Mouse (Mus musculus): Measurements from ENCODE around the gene Galm. TPM values are rescaled to one million over a fixed set of nuclear protein-coding genes. Genes with fewer than 3 reads are reported as not detected.
"Not testable (repeated sequence)": the region's sequence is repeated elsewhere in the genome, so short reads cannot be mapped to it uniquely, and the experiment has no call there.

The Galm gene
- polyA plus RNA-seq, 1 experiment = 7.6 TPM

DNA sequence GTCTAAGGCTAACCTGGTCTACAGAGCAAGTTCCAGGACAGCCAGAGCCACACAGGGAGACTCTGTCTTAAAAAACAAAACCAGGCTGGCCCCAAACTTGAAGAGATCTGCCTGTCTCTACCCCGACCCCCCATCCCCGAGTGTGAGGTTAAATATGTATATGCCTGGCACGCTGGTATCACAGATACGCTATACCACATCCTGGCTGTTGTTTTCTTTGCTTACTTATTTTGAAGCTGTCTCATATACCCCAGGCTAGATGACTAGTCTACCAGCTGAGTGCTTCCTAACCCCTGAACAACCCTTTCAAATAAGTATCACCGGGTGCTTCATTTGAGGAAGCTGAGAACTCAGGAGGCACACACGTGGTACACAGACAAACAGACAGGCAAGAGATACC, 42.5 kb downstream of the Galm start:
- no peak for DNase-seq
- TF ChIP-seq CTCF (IDR thresholded peaks at IDR 0.05; ENCODE audit: insufficient read depth, low read length) (no peak), POLR2A (IDR thresholded peaks at IDR 0.05; ENCODE audit: borderline replicate concordance, extremely low read depth, low read depth, low read length) (no peak)
- Histone ChIP-seq H3K4me1 (ENCODE audit: control insufficient read depth, insufficient read depth, low read length) (no peaks in the 10 kb centered on the region; the same call in 1 of the 2 replicates), H3K4me3 (replicated peaks; ENCODE audit: extremely low read depth, low read depth, low read length) (no peak overlapping the region)
- 89% methylated on average over 6 of the region's 6 CpGs for WGBS

- WGBS = 90% methylated on average over 7 of the region's 7 CpGs
- Histone ChIP-seq H3K4me1 (ENCODE audit: control insufficient read depth, insufficient read depth, low read length) (no peaks in the 10 kb centered on the region; the same call in 1 of the 2 replicates), H3K4me3 (replicated peaks; ENCODE audit: extremely low read depth, low read depth, low read length) (no peak overlapping the region)
- TF ChIP-seq POLR2A (IDR thresholded peaks at IDR 0.05; ENCODE audit: borderline replicate concordance, extremely low read depth, low read depth, low read length) (no peak), CTCF (IDR thresholded peaks at IDR 0.05; ENCODE audit: insufficient read depth, low read length) (no peak)
- DNase-seq = no peak
Measured at GRCm38 (mm10) chr17:80170951-80171350, 43.7 kb downstream of the Galm start.

DNA sequence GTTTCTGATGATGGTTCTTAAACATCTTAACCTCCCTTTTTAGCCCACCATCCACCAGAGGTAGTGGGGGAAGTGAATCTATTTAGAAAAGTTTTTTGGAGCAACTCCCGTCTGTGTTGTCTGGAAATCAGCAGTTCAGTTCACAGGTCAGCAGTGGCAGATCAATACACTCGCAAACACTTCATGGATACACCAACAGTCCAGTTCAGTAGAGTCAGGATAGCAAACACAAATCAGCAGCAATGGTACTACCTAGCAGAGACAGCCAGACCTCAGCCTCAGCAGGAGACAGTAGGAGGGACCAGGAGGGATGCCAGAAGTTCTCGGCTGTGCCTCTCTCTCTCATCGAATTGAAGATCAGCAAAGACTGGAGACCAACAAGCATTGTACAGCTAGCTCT, 44.7 kb downstream of the Galm start:
- 91% methylated on average over 4 of the region's 4 CpGs for WGBS
- Histone ChIP-seq H3K4me1 (ENCODE audit: control insufficient read depth, insufficient read depth, low read length) (no peaks in the 10 kb centered on the region; the same call in 1 of the 2 replicates), H3K4me3 (replicated peaks; ENCODE audit: extremely low read depth, low read depth, low read length) (no peak overlapping the region)
- TF ChIP-seq POLR2A (IDR thresholded peaks at IDR 0.05; ENCODE audit: borderline replicate concordance, extremely low read depth, low read depth, low read length) = no peak
- no peak for TF ChIP-seq CTCF (IDR thresholded peaks at IDR 0.05; ENCODE audit: insufficient read depth, low read length)
- no peak for DNase-seq

DNA sequence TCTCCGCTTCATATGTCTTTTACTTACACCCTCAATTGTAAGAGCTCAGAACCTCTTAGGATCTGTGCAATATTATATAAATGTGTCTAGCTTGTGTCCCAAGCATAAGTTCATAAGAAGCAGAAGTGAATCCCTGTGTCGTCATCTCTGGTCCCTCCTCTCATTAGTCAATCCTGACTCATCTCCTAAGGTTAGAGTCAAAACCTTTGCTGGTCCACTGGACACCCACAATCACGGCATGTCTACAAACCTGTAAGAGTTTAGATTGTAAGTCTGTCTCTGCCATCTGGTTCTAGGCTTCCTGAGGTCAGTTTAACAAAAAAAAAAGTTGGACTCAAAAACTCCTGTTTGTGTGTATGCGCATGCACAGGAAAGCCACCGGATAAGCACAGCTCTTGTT, 45.5 kb downstream of the Galm start:
- H3K4me3 ChIP-seq (replicated peaks; ENCODE audit: extremely low read depth, low read depth, low read length) = no peak overlapping the region
- WGBS = 50% methylated on average over 5 of the region's 5 CpGs
- no peak for TF ChIP-seq POLR2A (IDR thresholded peaks at IDR 0.05; ENCODE audit: borderline replicate concordance, extremely low read depth, low read depth, low read length)
- no peak for TF ChIP-seq CTCF (IDR thresholded peaks at IDR 0.05; ENCODE audit: insufficient read depth, low read length)
- DNase-seq = no peak
- no peaks in the 10 kb centered on the region; the same call in 1 of the 2 replicates for H3K4me1 ChIP-seq (ENCODE audit: control insufficient read depth, insufficient read depth, low read length)

DNA sequence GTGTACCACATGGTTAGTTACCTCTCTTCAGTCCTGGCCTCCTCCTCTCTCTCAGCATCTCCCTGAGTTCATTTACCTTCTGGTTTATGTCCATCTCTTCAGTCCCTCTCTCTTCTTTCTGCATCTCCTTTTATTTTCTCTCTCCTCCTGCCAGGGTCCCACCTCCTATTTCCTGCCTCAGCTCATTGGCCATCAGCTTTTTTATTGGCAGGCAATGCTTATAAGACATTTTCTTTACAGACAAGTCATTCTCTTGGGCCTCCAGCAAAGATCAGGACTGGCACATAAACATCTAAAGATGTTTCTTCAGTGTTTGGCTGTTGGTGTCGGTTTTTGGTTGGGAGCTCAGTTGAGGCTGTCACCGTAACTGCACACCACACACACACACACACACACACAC, 46.4 kb downstream of the Galm start:
- Histone ChIP-seq H3K4me3 (replicated peaks; ENCODE audit: extremely low read depth, low read depth, low read length) (no peak overlapping the region), H3K4me1 (ENCODE audit: control insufficient read depth, insufficient read depth, low read length) (no peaks in the 10 kb centered on the region)
- no peak for DNase-seq
- 72% methylated on average over 2 of the region's 2 CpGs for WGBS
- TF ChIP-seq CTCF (IDR thresholded peaks at IDR 0.05; ENCODE audit: insufficient read depth, low read length) = no peak

- no peak for DNase-seq
- TF ChIP-seq CTCF (IDR thresholded peaks at IDR 0.05; ENCODE audit: insufficient read depth, low read length) (no peak), POLR2A (IDR thresholded peaks at IDR 0.05; ENCODE audit: borderline replicate concordance, extremely low read depth, low read depth, low read length) (no peak)
- WGBS = 73% methylated on average over 3 of the region's 3 CpGs
Measured at GRCm38 (mm10) chr17:80174146-80174545, 46.9 kb downstream of the Galm start.

GRCm38 (mm10) chr17:80174699-80175385, 47.6 kb downstream of the Galm start:
- H3K4me1 ChIP-seq (ENCODE audit: control insufficient read depth, insufficient read depth, low read length) = no peaks in the 10 kb centered on the region
- WGBS = 60% methylated on average over 19 of the region's 19 CpGs
- TF ChIP-seq CTCF (IDR thresholded peaks at IDR 0.05; ENCODE audit: insufficient read depth, low read length) (no peak), POLR2A (IDR thresholded peaks at IDR 0.05; ENCODE audit: borderline replicate concordance, extremely low read depth, low read depth, low read length) (no peak)
- H3K4me3 ChIP-seq (replicated peaks; ENCODE audit: extremely low read depth, low read depth, low read length) = no peak overlapping the region
- DNase-seq = no peak

More at GRCm38 (mm10) chr17:80174146-80174545, 46.9 kb downstream of the Galm start:
- Histone ChIP-seq H3K4me3 (replicated peaks; ENCODE audit: extremely low read depth, low read depth, low read length) (no peak overlapping the region), H3K4me1 (ENCODE audit: control insufficient read depth, insufficient read depth, low read length) (no peaks in the 10 kb centered on the region)

- no peak for DNase-seq
- TF ChIP-seq CTCF (IDR thresholded peaks at IDR 0.05; ENCODE audit: insufficient read depth, low read length) (no peak), POLR2A (IDR thresholded peaks at IDR 0.05; ENCODE audit: borderline replicate concordance, extremely low read depth, low read depth, low read length) (no peak)
- no peak overlapping the region for H3K4me3 ChIP-seq (replicated peaks; ENCODE audit: extremely low read depth, low read depth, low read length)
- H3K4me1 ChIP-seq (ENCODE audit: control insufficient read depth, insufficient read depth, low read length) = no peaks in the 10 kb centered on the region
- WGBS = 75% methylated on average over 4 of the region's 4 CpGs
Measured at GRCm38 (mm10) chr17:80175386-80175739, 48.1 kb downstream of the Galm start.

DNA sequence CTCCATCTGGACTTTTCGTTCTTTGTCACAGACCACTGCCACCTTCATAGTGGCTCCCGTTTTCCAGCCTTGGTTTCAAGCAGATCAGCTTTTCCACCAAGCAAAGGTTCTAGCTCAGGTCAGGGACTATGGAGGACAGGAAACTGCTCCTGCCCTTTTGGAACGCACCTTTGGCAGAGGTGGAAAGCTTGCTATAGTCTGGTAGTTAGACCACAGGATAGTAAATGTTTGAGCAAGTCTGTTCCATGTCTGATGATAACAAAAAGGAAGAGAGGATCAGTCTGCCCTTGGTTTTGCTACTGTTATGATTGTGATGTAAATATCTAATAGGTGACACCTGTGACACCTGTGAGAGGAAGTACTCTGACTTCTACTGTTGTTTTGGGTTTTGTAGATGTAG, 48.7 kb downstream of the Galm start:
- no peak for TF ChIP-seq CTCF (IDR thresholded peaks at IDR 0.05; ENCODE audit: insufficient read depth, low read length)
- no peak for TF ChIP-seq POLR2A (IDR thresholded peaks at IDR 0.05; ENCODE audit: borderline replicate concordance, extremely low read depth, low read depth, low read length)
- DNase-seq = no peak
- 95% methylated on average over 3 of the region's 3 CpGs for WGBS

DNA sequence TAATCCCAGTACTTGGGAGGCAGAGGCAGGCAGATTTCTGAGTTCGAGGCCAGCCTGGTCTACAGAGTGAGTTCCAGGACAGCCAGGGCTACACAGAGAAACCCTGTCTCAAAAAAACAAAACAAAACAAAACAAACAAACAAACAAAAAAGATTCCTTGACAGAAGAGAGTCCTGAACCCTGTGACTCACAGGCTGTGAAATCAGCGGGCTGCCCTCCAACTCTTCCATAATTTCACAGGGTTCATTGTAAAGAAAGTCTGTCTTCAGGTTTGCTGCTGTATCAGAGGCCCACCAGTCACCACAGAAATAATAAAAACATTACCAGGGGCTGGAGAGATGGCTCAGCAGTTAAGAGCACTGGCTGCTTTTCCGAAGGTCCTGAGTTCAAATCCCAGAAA, 51.6 kb downstream of the Galm start:
- not testable (repeated sequence) for H3K4me3 ChIP-seq (replicated peaks; ENCODE audit: extremely low read depth, low read depth, low read length); DNase-seq; H3K4me1 ChIP-seq (ENCODE audit: control insufficient read depth, insufficient read depth, low read length)
- WGBS = 93% methylated on average over 3 of the region's 3 CpGs

More for the DNA sequence above, 48.7 kb downstream of the Galm start:
- H3K4me1 ChIP-seq (ENCODE audit: control insufficient read depth, insufficient read depth, low read length) = no peaks in the 10 kb centered on the region
- no peak overlapping the region for H3K4me3 ChIP-seq (replicated peaks; ENCODE audit: extremely low read depth, low read depth, low read length)

All from lung, adult 2 months (tissue).